Mouse (Mus musculus): ENCODE results near the gene Pde1c. TPM values are rescaled to one million over a fixed set of nuclear protein-coding genes. Genes with fewer than 3 reads are reported as not detected.

The Pde1c gene
- total and polyA plus RNA-seq, 3 experiments = 0.17 to 0.31 TPM; not detected in 1

DNA sequence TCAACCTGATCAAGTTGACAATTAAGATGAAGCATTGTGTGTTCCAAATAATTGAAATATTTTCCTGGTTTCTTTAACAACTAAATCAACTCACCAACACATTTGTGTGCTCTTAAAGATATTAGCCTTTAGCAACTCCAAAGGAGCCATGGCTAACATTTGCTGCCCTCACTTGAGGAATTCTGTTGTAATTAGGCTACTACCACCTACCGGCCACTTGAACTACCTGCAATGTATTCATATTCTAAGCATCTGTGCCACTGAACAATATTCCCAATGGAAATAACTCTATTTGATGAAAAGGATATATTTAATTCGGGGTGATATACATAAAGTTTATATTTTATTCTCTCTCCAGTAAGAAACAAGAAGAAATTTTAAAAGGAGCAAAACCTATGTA lies 121.0 kb downstream of the Pde1c start:
- DNase-seq = no peak

DNA sequence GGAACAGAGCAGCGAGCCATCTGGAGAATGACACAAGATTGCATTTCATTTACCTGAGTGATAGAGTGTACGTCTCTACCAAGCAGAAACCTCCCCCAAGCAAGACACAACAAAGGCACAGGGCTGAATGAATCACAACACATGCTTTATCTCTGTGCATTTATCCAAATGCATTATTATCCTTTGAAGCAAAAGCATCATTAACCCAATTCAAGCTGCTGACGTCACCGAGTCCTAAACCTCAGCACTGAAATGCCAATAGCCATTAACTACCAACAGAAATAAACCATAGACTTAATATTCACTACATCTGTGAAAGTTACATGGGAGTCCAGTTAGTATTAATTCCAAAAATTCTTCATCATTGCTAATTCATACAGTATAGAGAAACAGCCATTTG lies 127.4 kb downstream of the Pde1c start:
- no peak for DNase-seq

DNA sequence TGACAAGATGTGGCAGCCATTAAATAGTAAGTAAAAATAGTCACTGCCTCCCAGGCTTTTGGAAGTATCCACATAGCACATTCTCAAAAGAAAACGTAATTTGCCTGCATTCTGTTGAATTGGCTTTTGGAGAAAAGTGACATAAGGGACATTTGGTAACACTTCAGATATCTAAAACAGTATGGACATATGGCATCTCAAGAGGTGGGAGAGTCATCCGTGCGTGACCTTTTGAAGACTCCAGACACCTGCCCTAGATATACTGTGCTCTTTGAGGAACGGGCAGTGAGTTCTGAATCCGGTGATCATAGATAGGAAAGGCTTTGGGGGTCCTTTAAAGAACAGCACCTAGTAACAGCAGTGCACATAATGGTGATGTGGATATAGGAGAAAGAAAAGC lies 143.1 kb downstream of the Pde1c start:
- no peak for DNase-seq

DNA sequence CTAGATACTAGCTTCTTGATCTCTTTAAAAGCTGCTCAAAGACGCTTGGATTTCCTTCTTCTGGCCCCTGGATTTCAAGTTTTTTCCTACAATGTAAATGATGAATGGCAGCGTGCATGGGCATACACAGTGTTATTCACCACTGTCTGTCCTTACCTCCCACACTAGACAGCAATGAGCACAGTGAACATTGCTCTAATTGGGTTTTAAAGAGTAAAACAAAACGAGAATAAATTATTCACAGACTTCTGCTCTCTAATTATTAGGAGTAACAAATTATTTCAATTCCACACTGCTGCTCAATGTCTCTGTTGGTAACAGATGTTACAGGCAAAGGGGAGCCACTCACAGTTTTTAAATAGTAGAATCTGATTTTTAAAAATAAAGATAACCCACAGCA lies 146.0 kb downstream of the Pde1c start:
- no peak for DNase-seq

DNA sequence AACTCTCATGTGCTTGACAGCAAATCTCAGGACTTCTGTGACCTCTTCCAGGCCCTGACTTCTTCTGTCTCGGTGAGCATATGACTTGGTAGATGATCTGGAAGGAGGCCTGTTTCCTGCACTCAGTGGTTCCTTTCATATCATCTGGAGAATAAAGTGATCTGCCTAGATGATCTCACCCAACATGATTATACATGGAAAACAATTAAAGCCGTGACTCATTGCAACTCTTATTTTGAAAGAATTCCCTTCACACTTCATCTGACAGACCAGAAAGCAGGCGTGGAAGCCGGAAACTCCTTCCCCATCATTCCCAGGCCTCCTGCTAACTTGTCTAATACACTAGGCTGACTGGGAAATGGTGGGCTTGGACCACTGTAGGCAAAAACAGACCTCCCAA lies 152.7 kb downstream of the Pde1c start:
- no peak for DNase-seq

DNA sequence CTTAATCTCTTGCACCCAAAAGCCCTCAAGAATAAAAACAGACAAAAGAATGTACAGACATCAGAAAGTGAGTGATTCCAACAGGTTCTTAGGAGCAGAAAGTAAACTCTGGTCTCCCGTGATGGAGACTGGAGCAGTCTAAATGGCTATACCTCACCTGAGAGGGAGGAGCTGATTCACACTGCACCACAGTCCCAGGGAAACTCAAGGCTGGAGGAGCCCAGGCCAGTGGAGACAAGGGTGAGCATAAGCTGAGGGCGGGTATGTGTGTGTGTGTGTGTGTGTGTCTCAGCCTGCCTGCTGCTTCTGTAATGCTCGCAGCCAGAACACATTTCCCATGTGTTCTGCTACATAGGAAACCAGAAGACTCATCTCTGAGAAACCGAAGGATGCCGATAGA lies 179.7 kb downstream of the Pde1c start:
- DNase-seq = no peak

DNA sequence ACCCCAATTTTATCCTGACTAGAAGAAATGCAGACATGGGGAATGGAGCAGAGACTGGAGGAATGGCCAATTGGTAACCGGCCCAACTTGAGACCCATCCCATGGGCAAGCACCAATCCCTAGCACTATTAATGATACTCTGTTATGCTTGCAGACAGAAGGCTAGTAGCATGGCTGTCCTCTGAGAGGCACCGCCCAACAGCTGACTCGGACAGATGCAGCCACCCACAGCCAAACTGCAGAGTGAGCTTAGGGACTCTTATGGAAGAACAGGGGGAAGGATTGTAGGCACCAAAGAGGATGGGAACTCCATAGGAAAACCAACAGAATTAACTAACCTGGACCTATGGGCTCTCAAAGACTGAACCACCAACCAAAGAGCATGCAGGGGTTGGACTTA lies 192.5 kb downstream of the Pde1c start:
- no peak for DNase-seq

DNA sequence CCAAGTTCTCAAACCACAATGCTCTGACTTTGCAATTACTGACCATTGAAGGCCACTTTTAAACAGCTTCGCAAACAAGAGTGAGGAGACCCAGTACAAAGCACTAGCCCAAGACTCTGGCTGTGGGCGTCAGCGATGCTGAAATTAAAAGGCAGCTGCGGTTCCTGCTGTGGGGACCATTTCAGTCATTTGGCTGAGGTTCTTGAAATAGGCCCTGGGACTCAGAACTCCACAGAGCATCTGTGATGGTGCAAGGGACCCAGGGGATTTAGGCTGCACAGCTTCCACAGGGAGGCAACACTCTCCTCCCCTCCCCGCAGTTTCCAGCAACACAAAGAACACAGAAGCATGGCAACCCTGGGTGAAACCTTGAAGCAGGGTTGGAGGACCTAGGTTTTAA lies 194.7 kb downstream of the Pde1c start:
- DNase-seq = no peak

DNA sequence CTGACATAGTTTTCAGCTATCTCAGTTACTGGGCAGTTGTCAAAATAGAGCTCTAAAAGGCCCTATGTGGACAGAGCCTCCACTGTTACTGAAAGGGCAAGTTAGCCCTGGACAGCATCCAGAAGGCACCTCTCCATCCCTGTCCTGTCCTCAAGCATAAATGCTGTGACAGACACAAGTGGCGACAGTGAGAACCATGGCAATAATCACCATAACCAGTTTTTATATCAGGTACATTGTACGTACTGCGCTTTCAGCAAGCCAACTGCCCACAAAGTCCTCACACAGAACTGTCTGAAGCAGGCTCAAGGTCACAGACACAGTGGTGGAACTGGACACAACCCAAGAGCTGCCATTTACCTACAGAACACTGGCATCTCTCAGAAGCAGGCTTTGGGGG lies 195.2 kb downstream of the Pde1c start:
- no peak for DNase-seq

DNA sequence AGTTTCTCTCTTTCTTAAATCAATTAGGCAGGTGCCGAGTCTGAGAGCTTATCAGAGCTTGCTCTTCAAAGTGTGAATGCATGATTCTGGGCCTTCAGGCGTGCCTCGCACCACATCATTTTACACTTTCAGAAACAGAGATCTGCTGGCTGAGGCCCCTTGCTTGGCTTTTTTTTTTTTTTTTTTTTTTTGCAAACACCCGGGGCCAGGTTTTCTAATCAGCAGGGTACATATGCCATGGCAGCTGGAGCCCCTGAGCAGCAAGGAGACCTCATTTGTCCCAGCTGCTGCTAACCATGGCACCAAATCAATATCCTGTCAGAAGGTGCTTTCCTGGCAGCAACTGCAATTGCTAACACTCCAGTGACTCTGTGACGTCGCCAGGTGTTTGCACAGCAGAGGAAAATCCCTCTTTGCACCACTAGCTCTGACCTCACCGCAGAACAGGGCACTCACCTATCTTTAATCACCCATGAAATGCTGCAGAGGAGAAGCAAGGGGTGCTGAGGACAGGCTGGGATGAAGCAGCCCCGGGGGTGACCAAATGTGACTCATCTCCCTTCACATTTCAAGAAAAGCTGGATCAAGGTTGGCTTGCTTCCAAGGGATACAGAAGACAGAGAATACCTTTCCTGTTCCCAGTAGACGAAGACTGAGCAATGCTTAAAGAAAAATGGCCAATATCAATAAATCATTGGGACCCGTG lies 195.7 kb downstream of the Pde1c start:
- peak; percentile 15 for DNase-seq

DNA sequence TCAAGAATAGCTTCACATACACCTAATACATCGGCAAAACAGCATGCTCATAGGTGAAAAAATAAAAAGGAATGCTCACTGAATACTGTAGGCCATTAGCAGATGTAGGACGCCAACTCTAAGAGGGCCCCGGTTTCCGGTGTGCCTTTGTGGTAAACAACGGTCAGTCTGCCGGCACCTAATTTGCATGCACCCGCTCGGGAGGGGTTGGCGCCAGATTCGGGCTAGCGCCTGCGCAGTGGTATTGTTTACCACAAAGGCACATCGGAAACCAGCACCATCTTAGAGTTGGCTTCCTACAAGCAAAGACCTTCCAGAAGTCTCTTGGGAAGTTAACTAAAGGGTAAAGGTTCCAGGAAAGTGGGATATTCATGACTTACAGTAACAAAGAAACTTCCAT lies 199.4 kb downstream of the Pde1c start:
- no peak for DNase-seq

DNA sequence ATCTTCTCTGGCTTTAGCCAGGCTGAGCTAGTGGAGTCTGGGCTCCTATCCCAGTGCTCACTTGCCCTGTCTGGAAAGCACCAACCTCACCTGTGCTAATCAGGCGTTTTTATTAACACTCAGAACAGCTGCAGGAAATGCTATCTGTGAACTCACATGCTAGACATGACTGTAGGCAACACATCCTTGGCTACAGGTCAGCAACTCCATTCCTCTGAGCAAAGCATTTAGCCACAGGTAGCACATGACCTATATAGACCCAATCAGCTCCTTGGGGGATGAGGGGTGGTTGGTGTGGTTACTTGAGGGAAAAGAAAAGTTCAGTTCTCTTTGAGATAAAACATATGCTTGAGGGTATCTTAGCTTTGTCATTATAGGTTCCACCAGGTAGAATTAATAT lies 200.8 kb downstream of the Pde1c start:
- DNase-seq = no peak

DNA sequence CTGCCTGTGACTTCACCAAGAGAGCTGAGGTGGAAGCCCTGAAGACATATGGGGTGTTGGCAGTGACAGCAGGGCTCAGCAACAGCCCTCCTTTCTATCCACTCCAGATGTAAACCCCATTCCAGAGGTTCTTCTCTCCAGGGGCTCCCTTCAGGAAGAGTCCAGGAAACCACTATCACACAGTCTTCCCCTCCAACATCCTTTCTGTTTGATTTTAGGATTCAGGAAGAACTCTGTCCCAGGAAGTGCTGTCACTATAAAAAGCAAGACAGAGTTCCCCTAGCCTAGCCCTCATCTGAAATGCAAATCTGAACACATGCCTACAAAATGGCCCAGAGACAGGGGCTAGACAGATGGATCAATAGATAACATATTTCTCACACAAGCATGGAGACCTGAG lies 201.6 kb downstream of the Pde1c start:
- DNase-seq = no peak

DNA sequence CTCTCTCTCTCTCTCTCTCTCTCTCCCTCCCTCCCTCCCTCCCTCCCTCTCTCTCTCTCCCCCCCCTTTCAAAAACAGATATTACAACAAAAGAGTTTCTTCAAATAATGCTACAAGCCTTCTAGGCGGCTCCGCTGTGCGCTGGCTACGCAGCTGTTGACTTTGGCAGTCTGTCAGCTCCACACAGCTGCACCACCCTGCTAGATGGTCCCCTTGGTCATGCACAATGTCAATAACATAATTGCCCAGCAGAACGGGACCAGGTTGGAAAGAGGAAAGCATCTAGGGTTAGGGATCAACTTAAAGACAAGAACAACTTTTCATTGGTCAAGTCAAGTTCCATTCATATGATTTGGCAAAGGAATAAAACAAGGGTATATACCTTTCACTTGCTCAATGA lies 206.3 kb downstream of the Pde1c start:
- no peak for DNase-seq

DNA sequence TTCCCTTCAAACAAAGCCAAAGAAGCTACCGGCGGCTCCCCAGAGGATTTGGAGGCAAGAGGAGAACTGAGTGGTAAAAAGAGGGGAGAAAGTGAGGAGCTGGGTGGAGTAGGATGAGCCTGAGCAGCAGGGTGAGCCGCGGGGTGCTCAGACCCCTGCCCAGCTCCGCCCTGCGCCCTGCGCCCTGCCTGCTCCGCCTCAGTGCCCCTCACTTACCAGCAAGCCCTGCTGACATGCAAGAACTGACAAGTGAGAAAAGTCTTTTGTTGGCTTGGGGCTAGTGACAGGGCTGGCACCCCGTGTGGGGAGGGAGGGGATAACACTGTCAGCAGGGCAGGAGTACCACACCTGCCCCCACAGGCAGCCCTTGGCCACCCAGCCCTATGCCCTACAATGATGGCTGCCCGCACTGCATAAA lies 206.8 kb downstream of the Pde1c start:
- DNase-seq = no peak

DNA sequence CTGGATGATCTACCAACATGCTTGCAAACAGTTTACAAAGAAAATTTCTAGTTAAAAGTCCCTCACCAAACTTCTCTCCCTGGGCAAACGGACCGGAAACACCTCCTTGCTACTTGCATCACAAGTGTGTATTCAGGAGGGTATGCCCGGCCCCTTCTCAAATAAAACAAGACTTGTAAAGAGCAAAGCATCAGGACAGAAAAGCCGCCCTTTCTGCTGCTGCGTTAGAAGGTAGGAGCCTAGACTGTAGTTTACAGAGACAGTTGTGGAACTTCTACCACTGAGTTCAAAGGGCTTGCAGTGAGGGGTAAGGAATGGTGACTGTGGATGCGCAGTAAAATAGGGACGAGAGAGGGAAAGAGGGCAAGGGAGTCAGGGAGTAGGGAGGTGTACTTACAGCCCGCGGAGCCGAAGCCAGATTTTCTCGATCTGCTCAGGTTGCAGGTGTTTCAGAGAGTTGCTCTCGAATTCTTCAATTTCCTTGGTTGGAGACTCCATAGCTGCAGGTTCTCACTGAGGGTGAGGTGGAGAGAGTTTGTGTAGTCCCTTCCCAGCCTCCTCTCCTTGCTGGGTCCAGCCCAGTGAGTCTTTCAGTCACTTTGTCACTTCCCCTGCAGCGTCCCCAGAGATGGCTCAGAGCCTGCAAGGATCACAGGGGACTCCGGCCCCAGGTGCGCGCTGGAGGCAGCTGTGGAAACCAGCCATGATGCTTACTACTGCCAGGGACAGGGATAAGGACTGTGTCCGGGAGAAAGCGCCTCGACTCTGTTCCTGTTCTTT lies 207.4 kb downstream of the Pde1c start:
- no peak for DNase-seq

DNA sequence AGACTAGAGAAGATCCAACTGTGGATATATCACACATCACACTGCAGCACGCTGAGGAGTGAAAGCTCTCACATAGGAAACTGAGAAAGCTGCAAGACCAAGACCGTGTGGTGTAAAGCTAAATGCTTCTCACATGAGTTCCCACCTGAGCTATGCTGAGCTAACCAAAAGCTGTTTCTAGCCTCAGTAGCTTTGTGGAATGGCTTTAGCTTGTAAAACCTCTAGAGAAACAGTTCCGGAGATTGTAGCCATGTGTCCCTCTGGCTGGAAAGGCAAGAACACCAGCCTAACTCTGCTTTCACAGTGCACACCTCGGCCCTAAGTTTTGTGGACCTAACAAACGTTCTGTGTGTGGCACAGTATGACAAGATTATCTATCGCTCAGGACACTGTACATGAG lies 208.8 kb downstream of the Pde1c start:
- DNase-seq = no peak

DNA sequence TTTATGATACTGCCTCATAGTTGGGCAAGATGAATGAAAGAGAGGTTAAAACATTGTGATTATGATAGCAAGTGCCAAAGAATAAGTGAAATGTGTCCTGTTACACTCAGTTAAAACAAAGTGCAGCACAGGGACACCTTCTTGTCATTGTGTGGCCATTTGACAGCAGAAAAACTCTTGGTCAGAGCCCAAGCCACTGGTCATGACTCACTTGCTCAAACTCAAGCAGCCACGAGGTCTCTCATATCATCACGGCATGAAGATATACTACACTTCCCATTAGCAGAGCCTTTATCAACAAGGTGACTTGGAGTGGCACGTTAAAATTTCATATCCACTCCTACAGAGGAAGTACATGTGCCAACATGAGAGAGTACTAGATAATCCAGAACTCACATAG lies 209.8 kb downstream of the Pde1c start:
- DNase-seq = peak; percentile 23

DNA sequence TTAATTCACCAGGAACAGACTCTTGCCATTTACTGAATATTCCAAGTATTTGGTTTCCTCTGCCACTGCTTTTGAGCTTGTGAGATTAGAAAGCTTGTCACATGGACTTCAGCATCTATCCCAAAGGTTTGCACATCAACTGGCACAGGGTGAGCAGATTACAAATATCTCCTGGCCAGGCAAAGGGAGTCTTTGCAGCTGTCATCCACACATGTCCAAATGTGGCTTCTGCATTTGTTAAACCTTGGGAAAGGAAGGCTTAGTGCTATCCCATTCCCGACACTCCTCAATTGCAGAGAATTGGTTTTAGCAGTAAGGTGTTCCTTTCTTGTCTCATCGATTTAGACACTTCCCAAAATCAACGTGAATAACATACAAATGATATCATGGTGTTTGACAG lies 221.7 kb downstream of the Pde1c start:
- no peak for DNase-seq

DNA sequence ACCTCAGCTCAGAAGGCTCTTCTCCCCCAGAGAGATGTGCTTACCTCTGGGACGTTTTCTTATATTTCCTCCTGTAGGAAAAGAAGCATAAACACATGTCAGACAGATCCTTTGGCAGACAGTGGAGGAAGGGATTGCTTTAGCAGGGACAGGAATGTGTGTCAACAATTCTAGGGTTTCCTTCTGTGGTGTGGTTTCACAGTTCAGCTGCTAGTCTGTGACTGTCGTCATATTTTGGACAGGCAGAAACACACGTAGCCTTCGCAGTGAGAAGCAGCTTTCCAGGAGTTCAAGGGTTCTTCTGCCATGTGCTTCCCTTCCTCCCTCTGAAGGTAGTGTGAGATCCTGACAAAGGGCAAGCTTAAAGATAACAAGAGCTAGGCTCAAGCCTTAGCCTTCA lies 223.8 kb downstream of the Pde1c start:
- no peak for DNase-seq

DNA sequence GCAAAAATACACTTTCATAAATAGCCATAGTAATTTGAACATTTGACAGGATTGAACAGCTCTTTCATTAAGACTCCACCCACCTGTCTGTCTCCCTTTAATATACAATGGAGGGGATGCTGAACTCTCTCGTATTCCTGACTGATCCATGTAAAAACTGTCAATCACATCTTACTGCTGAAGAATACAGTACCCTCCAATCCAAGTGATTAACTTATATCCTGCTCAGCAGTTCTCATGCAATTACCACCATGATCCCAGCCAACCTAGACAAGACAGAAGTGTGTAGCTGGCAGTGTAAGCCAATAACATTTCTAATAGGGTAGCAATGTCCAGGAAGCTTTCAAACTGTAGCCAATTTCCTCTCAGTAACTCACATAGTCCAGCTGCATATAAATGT lies 226.9 kb downstream of the Pde1c start:
- DNase-seq = no peak

DNA sequence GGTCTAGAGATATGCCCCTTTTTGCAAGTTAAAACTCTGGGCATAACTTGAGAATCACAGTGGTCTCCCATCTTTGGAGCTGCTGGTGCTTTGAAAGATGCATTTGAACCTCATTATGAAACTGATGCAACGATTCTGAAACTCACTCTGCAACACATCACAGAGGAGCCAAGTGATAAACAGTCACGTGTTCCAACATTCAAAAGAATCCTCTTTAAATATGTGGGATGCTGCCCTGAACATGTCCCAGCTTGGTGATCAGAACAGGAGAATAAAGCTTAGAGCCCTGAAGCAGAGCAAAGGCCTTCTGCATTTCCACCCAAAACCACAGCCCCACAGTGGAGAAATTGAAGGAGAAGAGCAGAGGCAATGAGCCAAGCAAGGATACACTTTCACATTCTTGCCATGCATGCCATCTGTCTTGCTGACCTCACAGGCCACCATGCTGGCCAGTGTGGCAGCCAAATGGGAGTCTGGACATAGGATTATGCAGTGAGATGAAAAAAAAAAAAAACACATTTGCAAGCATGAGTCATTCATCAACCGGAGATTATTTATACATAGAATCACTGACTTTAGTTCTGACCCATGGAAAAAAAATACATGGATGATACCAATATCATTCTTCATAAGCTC lies 233.0 kb downstream of the Pde1c start:
- DNase-seq = no peak

DNA sequence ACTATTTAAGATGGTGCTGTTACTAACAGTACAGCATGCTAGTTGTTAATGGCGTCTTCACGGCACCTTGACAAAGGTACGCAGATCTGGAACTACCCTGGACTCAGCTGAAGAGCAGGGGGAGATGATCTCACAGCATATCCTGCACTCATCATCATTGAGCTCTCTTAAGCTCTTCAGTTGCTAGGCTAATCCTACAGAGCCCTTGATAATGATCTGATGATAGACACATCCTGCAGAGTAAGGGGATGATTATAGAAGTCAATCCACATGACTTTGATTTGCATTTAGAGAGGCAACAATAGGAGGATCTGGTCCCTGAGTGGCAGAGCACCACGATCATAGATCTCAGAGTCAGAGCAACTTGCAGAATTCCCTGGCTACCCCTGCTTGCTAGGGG lies 236.8 kb downstream of the Pde1c start:
- DNase-seq = no peak

DNA sequence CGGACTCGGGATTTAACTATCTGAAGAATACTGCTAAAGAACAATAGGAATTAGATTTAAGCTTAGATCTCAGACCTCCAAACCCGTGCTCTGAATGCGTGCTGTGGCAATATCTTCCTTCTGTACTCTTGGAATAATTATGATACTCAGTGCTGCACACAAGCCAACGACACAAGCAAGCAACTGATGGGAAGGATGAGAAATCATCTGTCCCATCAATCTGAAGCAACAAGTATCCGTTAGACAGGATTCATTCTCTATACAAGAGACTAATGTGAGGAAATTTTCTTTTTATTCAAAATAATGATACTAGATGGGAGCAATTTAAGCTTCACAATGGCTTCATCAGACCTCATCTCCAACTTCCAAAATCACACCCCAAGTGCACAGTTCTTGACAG lies 237.5 kb downstream of the Pde1c start:
- DNase-seq = no peak
